Mouse (Mus musculus): ENCODE results near the gene Tesmin. TPM values are rescaled to one million over a fixed set of nuclear protein-coding genes. Genes with fewer than 3 reads are reported as not detected.

Gene Tesmin
- polyA plus RNA-seq, 1 experiment from 2014 or later: 0.10 TPM

- Histone ChIP-seq H3K9me3 (ENCODE audit: control insufficient read depth, low read depth, low read length) (no peaks in the 10 kb centered on the region), H3K4me1 (ENCODE audit: control insufficient read depth, insufficient read depth, low read length) (no peaks in the 10 kb centered on the region), H3K36me3 (ENCODE audit: control insufficient read depth, insufficient read depth, low read length) (peaks cover 2% of the 10 kb centered on the region; the same call in 1 of the 2 replicates), H3K4me3 (ENCODE audit: low read depth, low read length) (no peak overlapping the region), H3K9ac (replicated peaks; ENCODE audit: low read depth, low read length) (no peak overlapping the region), H3K27ac (ENCODE audit: low read length) (no peak overlapping the region), H3K27me3 (ENCODE audit: control insufficient read depth, insufficient read depth, low read length) (no peaks in the 10 kb centered on the region), H3K4me2 (replicated peaks; ENCODE audit: low read depth, low read length) (no peak overlapping the region)
- ATAC-seq (ENCODE audit: insufficient number of reproducible peaks, insufficient read depth, low FRiP score, low read depth): no peak
- WGBS: 57% methylated on average over 7 of the region's 7 CpGs
These were observed 12.6 kb upstream of the Tesmin start for GRCm38 (mm10) chr19:3375945-3376495.

GRCm38 (mm10) chr19:3376966-3377715 lies 11.5 kb upstream of the Tesmin start:
- no peaks in the 10 kb centered on the region for H3K4me1 ChIP-seq (ENCODE audit: control insufficient read depth, insufficient read depth, low read length)
- H3K36me3 ChIP-seq (ENCODE audit: control insufficient read depth, insufficient read depth, low read length): peaks cover 2% of the 10 kb centered on the region; the same call in 1 of the 2 replicates
- no peak overlapping the region for H3K4me3 ChIP-seq (ENCODE audit: low read depth, low read length)
- no peak overlapping the region for H3K9ac ChIP-seq (replicated peaks; ENCODE audit: low read depth, low read length)
- H3K27ac ChIP-seq (ENCODE audit: low read length): no peak overlapping the region
- H3K27me3 ChIP-seq (ENCODE audit: control insufficient read depth, insufficient read depth, low read length): no peaks in the 10 kb centered on the region
- no peak overlapping the region for H3K4me2 ChIP-seq (replicated peaks; ENCODE audit: low read depth, low read length)
- ATAC-seq (ENCODE audit: insufficient number of reproducible peaks, insufficient read depth, low FRiP score, low read depth): no peak
- H3K9me3 ChIP-seq (ENCODE audit: control insufficient read depth, low read depth, low read length): no peaks in the 10 kb centered on the region
- WGBS: 24% methylated on average over 4 of the region's 4 CpGs

GRCm38 (mm10) chr19:3378614-3379013 lies 10.0 kb upstream of the Tesmin start:
- WGBS: 90% methylated on average over 3 of the region's 3 CpGs
- Histone ChIP-seq H3K9ac (replicated peaks; ENCODE audit: low read depth, low read length) (no peak overlapping the region), H3K27ac (ENCODE audit: low read length) (no peak overlapping the region), H3K27me3 (ENCODE audit: control insufficient read depth, insufficient read depth, low read length) (no peaks in the 10 kb centered on the region), H3K36me3 (ENCODE audit: control insufficient read depth, insufficient read depth, low read length) (peaks cover 2% of the 10 kb centered on the region; the same call in 1 of the 2 replicates), H3K4me3 (ENCODE audit: low read depth, low read length) (no peak overlapping the region), H3K9me3 (ENCODE audit: control insufficient read depth, low read depth, low read length) (no peaks in the 10 kb centered on the region), H3K4me2 (replicated peaks; ENCODE audit: low read depth, low read length) (no peak overlapping the region), H3K4me1 (ENCODE audit: control insufficient read depth, insufficient read depth, low read length) (no peaks in the 10 kb centered on the region)
- no peak for ATAC-seq (ENCODE audit: insufficient number of reproducible peaks, insufficient read depth, low FRiP score, low read depth)

- Histone ChIP-seq H3K36me3 (ENCODE audit: control insufficient read depth, insufficient read depth, low read length) (peaks cover 2% of the 10 kb centered on the region; the same call in 1 of the 2 replicates), H3K9me3 (ENCODE audit: control insufficient read depth, low read depth, low read length) (peaks cover 4% of the 10 kb centered on the region; the same call in 1 of the 2 replicates), H3K27me3 (ENCODE audit: control insufficient read depth, insufficient read depth, low read length) (no peaks in the 10 kb centered on the region), H3K4me3 (ENCODE audit: low read depth, low read length) (no peak overlapping the region), H3K4me1 (ENCODE audit: control insufficient read depth, insufficient read depth, low read length) (peaks cover 3% of the 10 kb centered on the region), H3K9ac (replicated peaks; ENCODE audit: low read depth, low read length) (no peak overlapping the region), H3K4me2 (replicated peaks; ENCODE audit: low read depth, low read length) (no peak overlapping the region), H3K27ac (ENCODE audit: low read length) (no peak overlapping the region)
- WGBS: 78% methylated on average over 5 of the region's 6 CpGs
- no peak for ATAC-seq (ENCODE audit: insufficient number of reproducible peaks, insufficient read depth, low FRiP score, low read depth)
These were observed 596 bp upstream of the Tesmin start for GRCm38 (mm10) chr19:3388061-3388460.

GRCm38 (mm10) chr19:3389089-3389488 lies 432 bp downstream of the Tesmin start:
- Histone ChIP-seq H3K4me1 (ENCODE audit: control insufficient read depth, insufficient read depth, low read length) (peaks cover 3% of the 10 kb centered on the region), H3K4me2 (replicated peaks; ENCODE audit: low read depth, low read length) (peak overlapping the region; percentile 91), H3K9ac (replicated peaks; ENCODE audit: low read depth, low read length) (peak overlapping the region; percentile 25; the same call in 1 of the 2 replicates), H3K36me3 (ENCODE audit: control insufficient read depth, insufficient read depth, low read length) (no peaks in the 10 kb centered on the region), H3K9me3 (ENCODE audit: control insufficient read depth, low read depth, low read length) (peaks cover 4% of the 10 kb centered on the region; the same call in 1 of the 2 replicates), H3K27me3 (ENCODE audit: control insufficient read depth, insufficient read depth, low read length) (no peaks in the 10 kb centered on the region), H3K27ac (ENCODE audit: low read length) (no peak overlapping the region), H3K4me3 (ENCODE audit: low read depth, low read length) (peak overlapping the region; percentile 38)
- peak; percentile 91 for ATAC-seq (ENCODE audit: insufficient number of reproducible peaks, insufficient read depth, low FRiP score, low read depth)
- 0% methylated on average over 43 of the region's 43 CpGs for WGBS

- Histone ChIP-seq H3K9me3 (ENCODE audit: control insufficient read depth, low read depth, low read length) (peaks cover 4% of the 10 kb centered on the region; the same call in 1 of the 2 replicates), H3K4me2 (replicated peaks; ENCODE audit: low read depth, low read length) (no peak overlapping the region), H3K4me3 (ENCODE audit: low read depth, low read length) (no peak overlapping the region), H3K27me3 (ENCODE audit: control insufficient read depth, insufficient read depth, low read length) (no peaks in the 10 kb centered on the region), H3K36me3 (ENCODE audit: control insufficient read depth, insufficient read depth, low read length) (no peaks in the 10 kb centered on the region), H3K4me1 (ENCODE audit: control insufficient read depth, insufficient read depth, low read length) (peaks cover 3% of the 10 kb centered on the region), H3K27ac (ENCODE audit: low read length) (no peak overlapping the region), H3K9ac (replicated peaks; ENCODE audit: low read depth, low read length) (no peak overlapping the region)
- no peak for ATAC-seq (ENCODE audit: insufficient number of reproducible peaks, insufficient read depth, low FRiP score, low read depth)
- 48% methylated on average over 1 of the region's 1 CpGs for WGBS
These were observed 3.7 kb downstream of the Tesmin start for GRCm38 (mm10) chr19:3392384-3392783.

- Histone ChIP-seq H3K36me3 (ENCODE audit: control insufficient read depth, insufficient read depth, low read length) (no peaks in the 10 kb centered on the region), H3K27me3 (ENCODE audit: control insufficient read depth, insufficient read depth, low read length) (no peaks in the 10 kb centered on the region), H3K27ac (ENCODE audit: low read length) (no peak overlapping the region), H3K4me2 (replicated peaks; ENCODE audit: low read depth, low read length) (no peak overlapping the region), H3K9me3 (ENCODE audit: control insufficient read depth, low read depth, low read length) (peaks cover 4% of the 10 kb centered on the region; the same call in 1 of the 2 replicates), H3K4me1 (ENCODE audit: control insufficient read depth, insufficient read depth, low read length) (peaks cover 3% of the 10 kb centered on the region; the same call in 1 of the 2 replicates), H3K9ac (replicated peaks; ENCODE audit: low read depth, low read length) (no peak overlapping the region), H3K4me3 (ENCODE audit: low read depth, low read length) (no peak overlapping the region)
- ATAC-seq (ENCODE audit: insufficient number of reproducible peaks, insufficient read depth, low FRiP score, low read depth): no peak
- 73% methylated on average over 3 of the region's 3 CpGs for WGBS
These were observed 5.6 kb downstream of the Tesmin start for GRCm38 (mm10) chr19:3394216-3394615.

- WGBS: 88% methylated on average over 4 of the region's 4 CpGs
- no peak overlapping the region for H3K4me3 ChIP-seq (ENCODE audit: low read depth, low read length)
- H3K4me2 ChIP-seq (replicated peaks; ENCODE audit: low read depth, low read length): no peak overlapping the region
- H3K36me3 ChIP-seq (ENCODE audit: control insufficient read depth, insufficient read depth, low read length): no peaks in the 10 kb centered on the region
- H3K27ac ChIP-seq (ENCODE audit: low read length): no peak overlapping the region
- H3K4me1 ChIP-seq (ENCODE audit: control insufficient read depth, insufficient read depth, low read length): no peaks in the 10 kb centered on the region
- no peaks in the 10 kb centered on the region for H3K9me3 ChIP-seq (ENCODE audit: control insufficient read depth, low read depth, low read length)
- H3K27me3 ChIP-seq (ENCODE audit: control insufficient read depth, insufficient read depth, low read length): no peaks in the 10 kb centered on the region
- no peak for ATAC-seq (ENCODE audit: insufficient number of reproducible peaks, insufficient read depth, low FRiP score, low read depth)
- no peak overlapping the region for H3K9ac ChIP-seq (replicated peaks; ENCODE audit: low read depth, low read length)
These were observed 11.4 kb downstream of the Tesmin start for GRCm38 (mm10) chr19:3400057-3400456.
